Mouse (Mus musculus): ENCODE measurements around the gene Psmb7. TPM values are rescaled to one million over a fixed set of nuclear protein-coding genes. Genes with fewer than 3 reads are reported as not detected.

The Psmb7 gene
- polyA plus RNA-seq, 1 experiment from 2014 or later = 162 TPM

DNA sequence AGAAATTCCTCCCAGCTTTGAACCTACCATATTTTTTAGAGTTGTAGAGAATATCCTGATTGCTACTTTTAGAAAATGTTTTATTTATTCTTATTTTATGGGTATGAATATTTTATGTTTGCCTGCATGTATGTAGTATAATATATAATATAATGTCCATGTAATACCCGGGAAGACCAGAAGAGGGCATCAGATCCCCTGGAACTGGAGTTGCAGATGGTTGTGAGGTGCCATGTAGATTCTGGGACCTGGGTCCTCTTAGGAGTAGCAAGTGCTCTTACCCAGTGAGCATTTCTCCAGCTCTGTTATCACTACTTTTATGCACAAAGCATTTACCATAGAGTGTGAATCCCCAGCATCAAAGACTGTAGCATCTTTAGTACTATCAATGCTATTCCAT is 17.5 kb upstream of the Psmb7 start:
- no peaks in the 10 kb centered on the region for H3K4me1 ChIP-seq (replicated peaks; ENCODE audit: control insufficient read depth, insufficient read depth)
- H3K4me2 ChIP-seq (replicated peaks; ENCODE audit: low read depth) = no peak overlapping the region
- H3K9me3 ChIP-seq (ENCODE audit: control insufficient read depth, low read length) = no peaks in the 10 kb centered on the region
- TF ChIP-seq CTCF (IDR thresholded peaks at IDR 0.05; ENCODE audit: low read depth) = peak; percentile 65
- TF ChIP-seq EP300 (optimal IDR thresholded peaks at IDR 0.05) = no peak
- no peak for DNase-seq (ENCODE audit: low spot score)
- no peaks in the 10 kb centered on the region for H3K27me3 ChIP-seq (ENCODE audit: control insufficient read depth, insufficient read depth, low read length)
- H3K4me3 ChIP-seq (ENCODE audit: low read depth, low read length) = no peak overlapping the region
- no peak overlapping the region for H3K27ac ChIP-seq (replicated peaks)
- H3K9ac ChIP-seq (ENCODE audit: low read length) = no peak overlapping the region
- 0% methylated on average over 1 of the region's 1 CpGs for WGBS
- no peaks in the 10 kb centered on the region for H3K36me3 ChIP-seq (ENCODE audit: control insufficient read depth, insufficient read depth, low read length)
- ATAC-seq (ENCODE audit: low FRiP score, low TSS enrichment) = no peak

DNA sequence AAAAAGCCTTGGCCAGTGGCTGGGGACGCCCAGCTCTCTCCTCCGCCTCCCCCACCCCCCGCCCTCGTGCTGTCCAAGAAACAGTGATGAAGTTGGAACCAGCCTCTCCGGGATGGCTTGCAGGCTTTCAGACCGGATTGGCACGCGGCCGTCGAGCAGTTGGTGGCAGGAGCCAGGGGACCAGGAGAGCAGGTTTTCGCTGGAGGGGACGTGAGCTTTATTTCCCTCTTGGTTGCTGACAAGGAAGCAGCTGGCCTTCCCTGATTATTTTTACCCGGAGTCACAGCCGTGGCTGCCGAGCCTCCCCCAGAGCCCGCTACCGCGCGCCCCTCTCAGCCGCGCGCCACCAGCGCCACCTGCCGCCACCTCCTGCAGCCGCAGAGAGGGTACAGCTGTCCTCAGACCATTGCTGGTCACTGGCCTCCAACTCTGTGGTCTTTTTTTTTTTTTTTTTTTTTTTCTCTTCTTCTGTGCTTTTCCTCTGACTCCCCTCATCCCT is 14.5 kb upstream of the Psmb7 start:
- ATAC-seq (ENCODE audit: low FRiP score, low TSS enrichment) (peak; percentile 91), DNase-seq (ENCODE audit: low spot score) (peak; percentile 82)
- H3K9ac ChIP-seq (ENCODE audit: low read length) = no peak overlapping the region
- no peaks in the 10 kb centered on the region for H3K36me3 ChIP-seq (ENCODE audit: control insufficient read depth, insufficient read depth, low read length)
- H3K9me3 ChIP-seq (ENCODE audit: control insufficient read depth, low read length) = no peaks in the 10 kb centered on the region
- 2% methylated on average over 25 of the region's 25 CpGs for WGBS
- H3K4me3 ChIP-seq (ENCODE audit: low read depth, low read length) = peak overlapping the region; percentile 27
- no peaks in the 10 kb centered on the region for H3K4me1 ChIP-seq (replicated peaks; ENCODE audit: control insufficient read depth, insufficient read depth)
- no peaks in the 10 kb centered on the region for H3K27me3 ChIP-seq (ENCODE audit: control insufficient read depth, insufficient read depth, low read length)
- H3K27ac ChIP-seq (replicated peaks) = no peak overlapping the region
- peak overlapping the region; percentile 56 for H3K4me2 ChIP-seq (replicated peaks; ENCODE audit: low read depth)
- TF ChIP-seq CTCF (IDR thresholded peaks at IDR 0.05; ENCODE audit: low read depth) = peak; percentile 87
- no peak for TF ChIP-seq EP300 (optimal IDR thresholded peaks at IDR 0.05)

DNA sequence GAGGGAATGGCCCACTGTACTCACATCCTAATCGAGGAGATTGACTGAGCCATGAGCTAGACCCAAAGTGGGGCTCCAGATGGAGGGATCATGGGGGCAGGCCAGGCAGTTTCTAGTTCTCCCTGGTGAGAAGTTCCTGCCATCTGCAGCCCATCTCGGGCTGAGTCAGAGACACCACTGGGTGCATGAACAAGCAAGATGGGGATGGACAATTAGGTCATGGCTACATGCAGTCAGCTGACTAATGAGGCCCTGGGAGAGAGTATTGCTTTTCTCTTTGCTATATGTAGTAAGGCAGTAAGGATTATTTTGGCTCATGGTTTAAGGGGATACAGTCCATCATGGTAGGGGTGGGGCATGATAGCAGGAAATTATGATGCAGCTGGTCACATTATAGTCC is 9.8 kb upstream of the Psmb7 start:
- H3K4me3 ChIP-seq (ENCODE audit: low read depth, low read length) = no peak overlapping the region
- H3K4me1 ChIP-seq (replicated peaks; ENCODE audit: control insufficient read depth, insufficient read depth) = no peaks in the 10 kb centered on the region
- 77% methylated on average over 2 of the region's 2 CpGs for WGBS
- no peaks in the 10 kb centered on the region for H3K9me3 ChIP-seq (ENCODE audit: control insufficient read depth, low read length)
- no peaks in the 10 kb centered on the region for H3K27me3 ChIP-seq (ENCODE audit: control insufficient read depth, insufficient read depth, low read length)
- no peak overlapping the region for H3K4me2 ChIP-seq (replicated peaks; ENCODE audit: low read depth)
- no peak for ATAC-seq (ENCODE audit: low FRiP score, low TSS enrichment)
- TF ChIP-seq CTCF (IDR thresholded peaks at IDR 0.05; ENCODE audit: low read depth) = no peak
- TF ChIP-seq EP300 (optimal IDR thresholded peaks at IDR 0.05) = no peak
- H3K9ac ChIP-seq (ENCODE audit: low read length) = no peak overlapping the region
- DNase-seq (ENCODE audit: low spot score) = no peak
- H3K27ac ChIP-seq (replicated peaks) = no peak overlapping the region
- no peaks in the 10 kb centered on the region for H3K36me3 ChIP-seq (ENCODE audit: control insufficient read depth, insufficient read depth, low read length)

DNA sequence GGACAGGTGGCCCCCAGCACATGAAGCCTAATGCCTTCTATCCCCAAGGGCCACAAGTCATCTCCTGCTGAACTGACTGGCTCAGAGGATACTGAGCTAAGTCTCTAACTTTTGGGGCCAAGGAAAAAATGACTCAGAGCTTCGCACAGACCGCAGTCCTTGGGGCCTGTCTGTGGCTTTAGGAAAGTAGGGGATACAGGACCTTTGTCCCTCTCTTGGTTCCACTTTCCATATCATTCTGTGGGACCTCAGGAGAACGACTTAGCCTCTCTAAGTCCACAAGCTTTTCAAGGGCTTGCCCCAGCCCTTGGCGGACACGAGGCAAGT is 9.4 kb upstream of the Psmb7 start:
- Histone ChIP-seq H3K9me3 (ENCODE audit: control insufficient read depth, low read length) (no peaks in the 10 kb centered on the region), H3K9ac (ENCODE audit: low read length) (no peak overlapping the region), H3K4me3 (ENCODE audit: low read depth, low read length) (no peak overlapping the region), H3K4me2 (replicated peaks; ENCODE audit: low read depth) (no peak overlapping the region), H3K4me1 (replicated peaks; ENCODE audit: control insufficient read depth, insufficient read depth) (no peaks in the 10 kb centered on the region), H3K27me3 (ENCODE audit: control insufficient read depth, insufficient read depth, low read length) (no peaks in the 10 kb centered on the region), H3K36me3 (ENCODE audit: control insufficient read depth, insufficient read depth, low read length) (no peaks in the 10 kb centered on the region), H3K27ac (replicated peaks) (no peak overlapping the region)
- ATAC-seq (ENCODE audit: low FRiP score, low TSS enrichment) (no peak), DNase-seq (ENCODE audit: low spot score) (no peak)
- 86% methylated on average over 5 of the region's 5 CpGs for WGBS
- TF ChIP-seq CTCF (IDR thresholded peaks at IDR 0.05; ENCODE audit: low read depth) (no peak), EP300 (optimal IDR thresholded peaks at IDR 0.05) (no peak)

DNA sequence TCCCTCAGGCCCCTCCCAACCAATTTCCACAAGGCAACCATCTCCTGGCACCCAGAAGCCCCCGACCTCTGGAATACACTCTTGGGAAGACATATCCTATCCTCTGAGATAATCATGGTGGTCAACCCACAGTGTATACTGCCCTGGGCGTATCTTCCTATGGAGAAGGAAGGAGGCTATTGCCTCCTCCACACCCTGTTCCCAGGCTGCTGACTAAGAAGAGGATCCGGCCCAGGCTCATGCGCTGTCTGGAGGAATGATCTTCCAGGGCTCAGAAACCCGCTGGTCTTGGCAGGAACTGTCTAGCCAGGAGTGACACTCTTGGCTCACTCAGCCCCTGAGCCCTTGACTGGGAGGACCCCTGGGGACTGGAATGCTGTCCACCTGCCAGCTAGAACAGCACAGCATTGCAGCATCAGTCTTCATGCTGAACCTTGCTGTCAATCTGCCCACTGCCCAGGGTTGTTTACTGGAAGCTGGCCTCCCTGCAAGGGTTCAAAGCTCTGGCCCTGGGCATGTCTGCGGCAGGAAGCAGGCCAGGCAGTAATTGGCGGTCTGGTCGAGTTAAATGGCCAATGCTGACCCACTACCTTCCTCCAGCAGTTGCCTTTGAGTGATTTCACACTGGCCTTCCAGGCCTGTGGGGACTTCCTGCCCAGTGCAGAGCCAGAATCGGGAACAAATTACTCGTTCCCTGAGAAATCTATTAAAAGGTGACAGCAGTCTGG is 8.8 kb upstream of the Psmb7 start:
- Histone ChIP-seq H3K4me1 (replicated peaks; ENCODE audit: control insufficient read depth, insufficient read depth) (no peaks in the 10 kb centered on the region), H3K9me3 (ENCODE audit: control insufficient read depth, low read length) (no peaks in the 10 kb centered on the region), H3K4me2 (replicated peaks; ENCODE audit: low read depth) (no peak overlapping the region), H3K36me3 (ENCODE audit: control insufficient read depth, insufficient read depth, low read length) (no peaks in the 10 kb centered on the region), H3K9ac (ENCODE audit: low read length) (no peak overlapping the region), H3K27me3 (ENCODE audit: control insufficient read depth, insufficient read depth, low read length) (no peaks in the 10 kb centered on the region), H3K27ac (replicated peaks) (no peak overlapping the region), H3K4me3 (ENCODE audit: low read depth, low read length) (no peak overlapping the region)
- DNase-seq (ENCODE audit: low spot score) (no peak), ATAC-seq (ENCODE audit: low FRiP score, low TSS enrichment) (no peak)
- WGBS = 61% methylated on average over 10 of the region's 10 CpGs
- TF ChIP-seq EP300 (optimal IDR thresholded peaks at IDR 0.05) (no peak), CTCF (IDR thresholded peaks at IDR 0.05; ENCODE audit: low read depth) (no peak)

DNA sequence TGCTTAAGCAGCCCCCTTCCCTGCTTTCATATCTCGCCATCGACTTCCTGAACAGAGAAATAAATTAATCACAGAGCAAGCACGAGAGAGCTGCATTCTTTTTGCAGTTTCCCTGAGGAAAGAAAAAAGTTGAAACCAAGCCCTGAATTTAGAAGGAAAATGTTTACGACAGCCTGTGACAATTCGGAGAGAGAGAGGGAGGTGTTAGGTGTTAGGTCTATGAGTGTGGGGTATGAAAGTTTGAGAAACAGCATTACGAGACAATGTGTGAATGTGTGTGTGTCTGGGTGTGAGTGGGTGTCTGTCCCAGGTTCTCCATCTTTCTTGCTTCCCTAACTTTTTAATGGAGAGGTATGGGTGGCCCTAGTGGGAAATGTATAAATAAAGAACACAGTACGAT is 8.2 kb upstream of the Psmb7 start:
- H3K27me3 ChIP-seq (ENCODE audit: control insufficient read depth, insufficient read depth, low read length) = no peaks in the 10 kb centered on the region
- WGBS = 68% methylated on average over 7 of the region's 7 CpGs
- no peaks in the 10 kb centered on the region for H3K9me3 ChIP-seq (ENCODE audit: control insufficient read depth, low read length)
- no peak overlapping the region for H3K9ac ChIP-seq (ENCODE audit: low read length)
- TF ChIP-seq CTCF (IDR thresholded peaks at IDR 0.05; ENCODE audit: low read depth) = no peak
- no peak for TF ChIP-seq EP300 (optimal IDR thresholded peaks at IDR 0.05)
- H3K4me2 ChIP-seq (replicated peaks; ENCODE audit: low read depth) = no peak overlapping the region
- ATAC-seq (ENCODE audit: low FRiP score, low TSS enrichment) = no peak
- no peak overlapping the region for H3K4me3 ChIP-seq (ENCODE audit: low read depth, low read length)
- H3K27ac ChIP-seq (replicated peaks) = no peak overlapping the region
- DNase-seq (ENCODE audit: low spot score) = no peak
- no peaks in the 10 kb centered on the region for H3K4me1 ChIP-seq (replicated peaks; ENCODE audit: control insufficient read depth, insufficient read depth)
- no peaks in the 10 kb centered on the region for H3K36me3 ChIP-seq (ENCODE audit: control insufficient read depth, insufficient read depth, low read length)
